Mouse (Mus musculus): ENCODE results near the gene Oxt.

The Oxt gene

GRCm38 (mm10) chr2:130579791-130580190 lies 3.8 kb downstream of the Oxt start:
- no peak for DNase-seq (ENCODE audit: low read depth)

GRCm38 (mm10) chr2:130581201-130581600 lies 5.2 kb downstream of the Oxt start:
- DNase-seq (ENCODE audit: low read depth) = no peak

- DNase-seq (ENCODE audit: low read depth) = no peak
Measured at GRCm38 (mm10) chr2:130582552-130582951, 6.6 kb downstream of the Oxt start, which contains the start of gene Avp. Gene Avp (minus strand): TSS chr2:130582554.

- DNase-seq (ENCODE audit: low read depth) = no peak
Measured at GRCm38 (mm10) chr2:130583902-130584560, 8.1 kb downstream of the Oxt start.

GRCm38 (mm10) chr2:130586016-130586415 lies 10.0 kb downstream of the Oxt start:
- no peak for DNase-seq (ENCODE audit: low read depth)

GRCm38 (mm10) chr2:130588373-130588772 lies 12.4 kb downstream of the Oxt start:
- DNase-seq (ENCODE audit: low read depth) = no peak

- no peak for DNase-seq (ENCODE audit: low read depth)
Measured at GRCm38 (mm10) chr2:130589157-130589556, 13.2 kb downstream of the Oxt start.

- DNase-seq (ENCODE audit: low read depth) = no peak
Measured at GRCm38 (mm10) chr2:130589761-130590160, 13.8 kb downstream of the Oxt start.

GRCm38 (mm10) chr2:130591016-130591415 lies 15.0 kb downstream of the Oxt start:
- no peak for DNase-seq (ENCODE audit: low read depth)

- no peak for DNase-seq (ENCODE audit: low read depth)
Measured at GRCm38 (mm10) chr2:130595596-130595995, 19.6 kb downstream of the Oxt start.

GRCm38 (mm10) chr2:130597601-130598010 lies 21.6 kb downstream of the Oxt start:
- DNase-seq (ENCODE audit: low read depth) = no peak

- DNase-seq (ENCODE audit: low read depth) = no peak
Measured at GRCm38 (mm10) chr2:130598399-130598798, 22.4 kb downstream of the Oxt start.

GRCm38 (mm10) chr2:130602195-130602594 lies 26.2 kb downstream of the Oxt start:
- DNase-seq (ENCODE audit: low read depth) = no peak

GRCm38 (mm10) chr2:130613091-130613490 lies 37.1 kb downstream of the Oxt start:
- no peak for DNase-seq (ENCODE audit: low read depth)

- DNase-seq (ENCODE audit: low read depth) = no peak
Measured at GRCm38 (mm10) chr2:130618972-130619371, 43.0 kb downstream of the Oxt start.
